Mouse (Mus musculus) inflammation-experienced regulatory T-cells, adult 6 months (primary cell): ENCODE measurements around the gene Wdr82. TPM values are rescaled to one million over a fixed set of nuclear protein-coding genes. Genes with fewer than 3 reads are reported as not detected.

Experiments used
- ATAC-seq: one replicate; pipeline ENCODE4 v1.8.0; 2017
- polyA plus RNA-seq, 3 experiments: library from polyadenylated mRNA; unstranded; fragments of 100-300 nt; shearing (Covaris generic); gene quantifications; one replicate each; pipeline ENCODE4 v1.2.1; 2017

The Wdr82 gene
- polyA plus RNA-seq, 3 experiments from 2014 or later: 28.3 to 48.5 (median 39.8) TPM

- ATAC-seq: no peak
Observed at GRCm38 (mm10) chr9:106227790-106228429, 57.2 kb downstream of the Wdr82 start.

GRCm38 (mm10) chr9:106230051-106230733 lies 59.5 kb downstream of the Wdr82 start:
- no peak for ATAC-seq

GRCm38 (mm10) chr9:106230734-106231106 lies 60.0 kb downstream of the Wdr82 start:
- no peak for ATAC-seq

- ATAC-seq: no peak
Observed at GRCm38 (mm10) chr9:106231220-106231619, 60.5 kb downstream of the Wdr82 start.

GRCm38 (mm10) chr9:106231816-106232215 lies 61.1 kb downstream of the Wdr82 start:
- no peak for ATAC-seq

GRCm38 (mm10) chr9:106232956-106233355 lies 62.2 kb downstream of the Wdr82 start:
- no peak for ATAC-seq

GRCm38 (mm10) chr9:106233953-106234352 lies 63.2 kb downstream of the Wdr82 start:
- ATAC-seq: no peak

GRCm38 (mm10) chr9:106235194-106235830 lies 64.6 kb downstream of the Wdr82 start:
- ATAC-seq: no peak

- no peak for ATAC-seq
Observed at GRCm38 (mm10) chr9:106236156-106236817, 65.6 kb downstream of the Wdr82 start.

GRCm38 (mm10) chr9:106236818-106237211 lies 66.1 kb downstream of the Wdr82 start:
- ATAC-seq: no peak

GRCm38 (mm10) chr9:106237401-106237800 lies 66.7 kb downstream of the Wdr82 start:
- no peak for ATAC-seq

- no peak for ATAC-seq
Observed at GRCm38 (mm10) chr9:106237878-106238277, 67.2 kb downstream of the Wdr82 start.

Other genes with a start within 250 kb of the Wdr82 start
- not detected for gene Col6a5, start 210.3 kb upstream of the Wdr82 start, polyA plus RNA-seq
- gene Col6a4, start 74.1 kb upstream of the Wdr82 start, polyA plus RNA-seq: not detected
- 1 to 10 TPM; 2.0 to 4.7 (median 2.1) TPM for gene Glyctk, start 12.8 kb upstream of the Wdr82 start, polyA plus RNA-seq
- 10 to 100 TPM; 11.2 to 27.9 (median 20.4) TPM for gene Ppm1m, start 28.8 kb downstream of the Wdr82 start, polyA plus RNA-seq
- gene Twf2, start 32.2 kb downstream of the Wdr82 start, polyA plus RNA-seq: 100 to 1,000 TPM; 126 to 140 (median 135) TPM
- gene Tlr9, start 51.7 kb downstream of the Wdr82 start, polyA plus RNA-seq: under 1 TPM in 1 of 3 experiments, not detected in 2; 0.14 TPM
- gene Alas1, start 77.7 kb downstream of the Wdr82 start, polyA plus RNA-seq: 10 to 100 TPM; 40.5 to 69.7 (median 54.7) TPM
- gene Poc1a, start 110.1 kb downstream of the Wdr82 start, polyA plus RNA-seq: 10 to 100 TPM in 1 of 3 experiments, 1 to 10 TPM in 2; 3.6 to 21.4 (median 4.8) TPM
- 10 to 100 TPM; 20.2 to 22.2 (median 21.4) TPM for gene Dusp7, start 197.7 kb downstream of the Wdr82 start, polyA plus RNA-seq